Mouse (Mus musculus): ENCODE data around the gene Bod1l. TPM values are rescaled to one million over a fixed set of nuclear protein-coding genes. Genes with fewer than 3 reads are reported as not detected.

Bod1l gene
- polyA plus RNA-seq, 1 experiment: 16.0 TPM

DNA sequence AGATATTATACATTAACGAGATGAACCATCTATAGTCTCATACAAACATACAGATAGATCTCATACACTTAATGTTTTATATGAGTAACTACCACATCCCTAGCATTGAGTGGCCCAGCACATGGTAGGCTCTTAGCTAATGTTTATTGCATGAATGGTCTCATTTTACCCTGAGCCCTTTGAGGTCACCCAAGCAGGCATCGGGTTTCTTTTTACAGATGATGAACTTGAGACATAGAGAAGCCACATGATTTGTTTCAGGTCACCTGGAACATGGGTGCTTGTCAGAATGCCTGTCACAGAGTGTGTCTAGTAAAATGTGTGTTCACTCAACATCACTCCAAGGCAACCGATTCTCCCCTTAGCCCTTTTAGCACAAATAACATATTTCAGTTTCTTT, 68.8 kb downstream of the Bod1l start:
- Histone ChIP-seq H3K4me3 (ENCODE audit: insufficient read depth, low read length) (no peak overlapping the region), H3K27ac (ENCODE audit: insufficient read depth, low read length) (no peak overlapping the region), H3K4me1 (ENCODE audit: control insufficient read depth, insufficient read depth, low read length) (no peaks in the 10 kb centered on the region)
- no peak for TF ChIP-seq POLR2A (IDR thresholded peaks at IDR 0.05; ENCODE audit: extremely low read depth, insufficient read depth, low read length)
- no peak for TF ChIP-seq CTCF (IDR thresholded peaks at IDR 0.05; ENCODE audit: extremely low read depth, insufficient read depth, low read length)

DNA sequence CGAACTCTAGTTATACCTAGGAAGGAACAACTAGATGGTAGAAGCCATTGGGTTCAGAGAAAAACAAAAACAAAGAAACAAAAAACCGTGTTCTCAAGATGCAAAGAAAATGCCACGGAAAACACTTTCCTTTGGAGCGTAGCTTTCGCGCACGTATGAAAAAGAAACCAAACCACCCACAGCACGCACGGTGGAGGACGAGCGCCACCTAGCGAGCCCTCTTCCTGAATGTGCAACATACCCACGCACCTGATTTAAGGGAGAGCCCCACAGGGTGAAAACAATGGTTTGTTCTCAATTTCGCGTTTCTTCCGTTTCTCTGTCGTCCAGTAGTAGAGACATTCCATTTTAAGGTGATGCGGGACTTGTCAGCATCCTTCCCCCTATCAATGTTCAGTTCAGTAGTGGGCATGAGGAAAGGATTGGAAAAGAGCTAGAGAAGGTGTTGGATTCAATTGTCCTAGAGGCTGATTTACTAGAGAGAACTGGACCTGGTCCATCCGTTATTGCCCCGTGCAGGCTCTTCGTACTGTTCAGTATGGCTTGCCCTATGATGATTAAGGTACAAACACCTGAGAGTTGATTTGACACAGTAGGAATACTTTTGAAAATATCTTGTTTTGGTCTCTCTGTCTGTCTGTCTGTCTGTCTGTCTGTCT, 75.6 kb downstream of the Bod1l start:
- Histone ChIP-seq H3K27ac (ENCODE audit: insufficient read depth, low read length) (no peak overlapping the region), H3K4me1 (ENCODE audit: control insufficient read depth, insufficient read depth, low read length) (no peaks in the 10 kb centered on the region), H3K4me3 (ENCODE audit: insufficient read depth, low read length) (no peak overlapping the region)
- TF ChIP-seq CTCF (IDR thresholded peaks at IDR 0.05; ENCODE audit: extremely low read depth, insufficient read depth, low read length) (peak; percentile 95), POLR2A (IDR thresholded peaks at IDR 0.05; ENCODE audit: extremely low read depth, insufficient read depth, low read length) (no peak)

DNA sequence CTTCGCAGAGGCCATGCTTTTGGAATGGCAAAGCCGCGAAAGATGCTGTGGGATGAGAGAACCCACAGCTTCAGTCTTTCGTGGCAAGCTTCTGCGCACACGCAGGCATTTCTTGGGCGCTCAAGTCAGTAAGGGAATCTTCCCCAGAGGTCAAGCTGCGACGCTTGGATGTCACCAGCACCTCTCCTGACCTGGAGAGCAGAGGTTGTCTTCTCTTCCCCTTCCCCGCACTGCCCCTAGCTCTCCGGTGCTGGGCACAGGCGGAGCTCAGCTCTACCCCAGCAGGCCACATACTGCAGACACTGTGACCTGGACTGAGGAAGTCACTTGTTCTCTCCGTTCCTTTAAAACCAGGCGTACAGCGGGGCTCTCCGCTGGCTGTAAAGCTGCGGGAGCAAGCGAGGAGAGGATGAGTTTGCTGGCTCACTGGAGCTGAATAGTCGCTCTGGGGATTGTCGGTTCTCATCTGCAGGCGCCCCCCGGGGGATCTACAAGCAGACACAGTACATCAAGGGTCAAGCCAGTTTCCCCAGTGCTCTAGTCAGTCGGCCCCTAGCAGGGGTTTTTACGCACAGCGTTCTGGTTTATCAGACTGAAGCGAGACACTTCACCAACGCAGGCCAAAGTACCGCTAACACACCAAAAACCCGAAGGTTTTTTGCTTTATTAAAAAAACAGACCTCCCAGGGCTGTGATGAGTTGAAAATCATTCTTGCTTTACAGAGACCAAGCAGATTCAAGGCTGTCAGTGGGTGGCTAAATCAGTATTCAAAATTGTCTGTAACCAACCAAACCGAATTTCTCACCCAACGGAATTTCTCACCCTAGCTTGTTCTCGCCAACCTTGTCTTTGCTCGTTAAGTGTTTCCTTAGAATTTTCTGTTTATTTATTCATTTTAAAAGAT, 76.6 kb downstream of the Bod1l start:
- Histone ChIP-seq H3K4me3 (ENCODE audit: insufficient read depth, low read length) (no peak overlapping the region), H3K27ac (ENCODE audit: insufficient read depth, low read length) (no peak overlapping the region), H3K4me1 (ENCODE audit: control insufficient read depth, insufficient read depth, low read length) (no peaks in the 10 kb centered on the region)
- no peak for TF ChIP-seq POLR2A (IDR thresholded peaks at IDR 0.05; ENCODE audit: extremely low read depth, insufficient read depth, low read length)
- no peak for TF ChIP-seq CTCF (IDR thresholded peaks at IDR 0.05; ENCODE audit: extremely low read depth, insufficient read depth, low read length)

DNA sequence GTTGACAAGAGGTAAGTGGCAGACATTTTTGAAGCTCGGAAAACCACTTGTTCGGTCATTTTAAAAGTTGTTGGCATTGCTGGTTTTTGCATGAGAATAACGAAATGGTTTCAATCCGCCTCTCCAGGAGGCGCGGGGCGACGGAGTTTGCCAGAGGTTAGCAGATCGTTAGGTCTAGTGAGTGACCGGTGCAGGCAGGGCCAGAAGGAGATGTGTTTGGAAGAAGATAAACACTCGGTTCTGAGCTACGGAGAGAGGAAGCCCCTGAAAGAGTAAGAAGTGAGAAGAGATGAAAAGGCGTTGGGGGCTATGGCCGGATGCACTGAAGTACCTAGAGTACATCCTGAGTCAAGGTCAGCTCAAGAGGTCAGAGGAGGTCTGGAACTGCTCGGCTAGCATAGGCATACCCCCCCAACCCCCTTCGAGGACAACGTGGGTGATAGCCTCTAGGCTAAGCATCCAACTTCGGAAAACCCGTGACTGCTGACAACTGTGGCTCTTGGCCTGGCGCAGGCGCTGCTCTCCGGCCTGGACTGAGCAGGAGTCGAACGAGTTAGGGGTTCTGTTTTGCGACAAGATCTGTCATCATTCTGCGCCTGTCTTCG, 77.6 kb downstream of the Bod1l start:
- Histone ChIP-seq H3K27ac (ENCODE audit: insufficient read depth, low read length) (no peak overlapping the region), H3K4me1 (ENCODE audit: control insufficient read depth, insufficient read depth, low read length) (no peaks in the 10 kb centered on the region), H3K4me3 (ENCODE audit: insufficient read depth, low read length) (no peak overlapping the region)
- TF ChIP-seq POLR2A (IDR thresholded peaks at IDR 0.05; ENCODE audit: extremely low read depth, insufficient read depth, low read length): no peak
- no peak for TF ChIP-seq CTCF (IDR thresholded peaks at IDR 0.05; ENCODE audit: extremely low read depth, insufficient read depth, low read length)

DNA sequence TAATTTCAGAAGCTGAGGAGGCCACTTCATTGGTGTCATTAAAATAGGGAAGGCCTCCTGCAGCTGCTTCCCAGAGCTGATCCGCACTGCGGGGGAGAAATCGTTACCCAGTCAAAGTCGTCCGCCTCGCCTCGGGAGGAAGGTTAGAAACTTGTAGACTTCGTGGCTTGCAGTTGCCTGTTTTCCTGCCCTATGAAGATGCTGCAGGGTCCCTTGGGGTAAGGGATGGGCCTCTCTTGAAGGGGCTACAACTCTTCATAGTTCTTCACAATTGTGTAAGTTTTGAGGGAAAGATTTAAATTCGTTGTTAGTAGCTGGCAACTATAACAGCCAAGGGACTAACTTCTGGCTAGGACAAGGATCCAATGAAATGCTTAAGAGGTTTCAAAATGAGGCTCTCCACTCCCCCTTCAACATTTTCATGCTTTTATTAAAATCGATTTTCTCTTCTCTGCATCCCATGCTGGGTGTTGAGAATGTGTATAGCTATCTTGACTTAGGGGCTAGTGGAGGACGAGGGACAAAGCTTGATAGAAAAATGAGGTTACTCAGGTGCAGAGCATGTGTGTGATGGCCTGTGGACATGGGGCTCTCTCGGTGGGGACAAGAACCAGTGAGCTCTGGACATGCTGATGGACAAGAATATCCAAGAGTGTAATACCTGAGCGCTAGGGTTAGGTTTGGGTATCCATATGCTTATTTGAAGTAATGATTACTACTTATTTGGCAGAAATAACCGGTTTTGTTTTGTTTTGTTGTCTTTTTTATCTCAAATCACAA, 78.3 kb downstream of the Bod1l start:
- TF ChIP-seq CTCF (IDR thresholded peaks at IDR 0.05; ENCODE audit: extremely low read depth, insufficient read depth, low read length) (no peak), POLR2A (IDR thresholded peaks at IDR 0.05; ENCODE audit: extremely low read depth, insufficient read depth, low read length) (no peak)
- H3K4me3 ChIP-seq (ENCODE audit: insufficient read depth, low read length): no peak overlapping the region
- H3K27ac ChIP-seq (ENCODE audit: insufficient read depth, low read length): no peak overlapping the region
- H3K4me1 ChIP-seq (ENCODE audit: control insufficient read depth, insufficient read depth, low read length): no peaks in the 10 kb centered on the region

DNA sequence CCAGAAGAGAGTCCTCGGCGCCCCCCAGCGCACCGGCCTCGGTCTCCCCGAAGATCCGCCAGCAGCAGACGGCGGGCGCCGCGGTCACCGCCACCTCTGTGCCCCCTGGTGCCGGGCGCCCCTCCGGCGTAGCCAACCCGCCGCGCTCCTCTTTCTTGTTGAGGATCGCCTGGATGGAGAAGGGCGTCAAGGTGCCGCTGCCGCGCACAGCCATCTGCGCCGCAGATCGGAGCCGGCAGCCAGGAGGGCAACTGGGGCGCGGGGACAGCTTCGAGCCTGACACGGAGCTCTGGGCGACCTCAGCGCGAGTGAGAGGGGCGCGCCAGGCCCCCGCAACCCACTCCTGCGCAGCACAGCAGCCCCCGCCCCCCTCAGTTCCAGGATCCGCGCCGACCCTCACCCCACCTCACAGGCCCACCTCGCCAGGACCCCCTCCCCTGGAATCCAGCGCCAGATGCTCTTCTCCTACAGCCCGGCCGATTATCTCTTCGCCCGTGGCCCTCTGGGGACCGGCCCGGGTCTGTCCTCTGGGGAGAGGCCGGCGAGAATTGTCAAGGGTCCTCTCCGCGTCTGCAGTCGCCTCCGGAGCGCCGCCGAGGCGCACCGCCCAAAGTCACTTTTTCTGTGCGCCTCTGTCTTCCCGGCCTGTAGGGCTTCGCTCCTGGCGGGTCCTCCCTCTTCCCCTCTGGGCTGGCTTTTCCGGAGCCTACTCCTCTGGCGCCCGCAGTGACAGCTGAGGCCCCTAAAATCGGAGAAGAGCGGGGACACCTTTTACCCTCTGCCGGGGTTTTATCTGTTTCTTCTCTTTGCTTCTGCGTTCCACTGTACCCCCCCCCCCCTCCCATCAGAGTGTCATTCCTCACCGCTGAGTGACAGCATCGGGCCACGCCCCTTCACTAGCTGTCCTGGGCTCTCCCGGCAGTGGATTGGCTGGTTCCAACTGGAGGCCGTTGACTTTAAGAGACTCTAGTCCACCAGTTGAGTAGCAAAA, 80.1 kb downstream of the Bod1l start, which contains the start of gene Nkx3-2:
Gene Nkx3-2, minus strand, starts transcription at position 771 of the 991 bp plus-strand sequence.
- no peak for TF ChIP-seq CTCF (IDR thresholded peaks at IDR 0.05; ENCODE audit: extremely low read depth, insufficient read depth, low read length)
- no peak for TF ChIP-seq POLR2A (IDR thresholded peaks at IDR 0.05; ENCODE audit: extremely low read depth, insufficient read depth, low read length)
- no peaks in the 10 kb centered on the region for H3K4me1 ChIP-seq (ENCODE audit: control insufficient read depth, insufficient read depth, low read length)
- no peak within 1 kb of the TSS for H3K4me3 ChIP-seq (ENCODE audit: insufficient read depth, low read length)
- no peak within 1 kb of the TSS for H3K27ac ChIP-seq (ENCODE audit: insufficient read depth, low read length)

DNA sequence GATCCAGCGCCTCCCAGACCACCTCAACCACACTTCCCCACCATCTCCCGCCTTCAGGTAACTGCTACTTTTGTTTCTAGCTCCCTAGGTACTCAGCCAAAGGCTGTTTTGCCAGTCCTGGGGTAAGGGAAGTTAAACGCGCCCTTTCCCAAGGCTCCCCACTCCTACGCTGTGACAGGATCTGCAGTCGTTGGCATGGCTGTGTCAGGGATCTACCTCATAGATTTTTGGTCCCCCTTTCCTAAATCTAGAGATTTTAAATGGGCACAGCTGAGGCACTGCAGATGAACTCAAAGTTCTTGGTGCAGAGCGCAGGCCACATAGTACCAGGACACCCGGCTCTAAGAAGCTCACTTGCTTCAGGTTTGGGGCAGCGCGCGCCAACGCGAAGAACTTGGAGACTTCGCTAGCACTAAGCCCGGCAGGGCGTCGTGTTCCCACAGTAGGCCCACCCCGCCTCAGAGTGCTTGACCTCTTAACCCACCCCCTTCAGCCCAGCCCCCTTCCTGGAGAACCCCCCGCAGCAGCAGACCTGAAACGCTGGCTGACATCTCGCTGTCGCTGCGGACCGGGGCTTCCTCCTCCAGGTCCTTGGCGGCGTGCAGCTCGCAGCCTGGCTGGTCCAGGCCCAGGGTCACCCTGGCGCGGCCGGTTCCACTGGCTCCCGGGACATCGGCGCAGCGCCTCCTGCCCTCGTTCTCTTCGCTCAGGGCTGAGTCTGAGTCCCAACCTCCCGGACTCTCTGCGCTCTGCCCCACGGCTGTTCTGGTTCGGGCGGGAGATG, 81.0 kb downstream of the Bod1l start:
- no peak overlapping the region for H3K4me3 ChIP-seq (ENCODE audit: insufficient read depth, low read length)
- no peak for TF ChIP-seq POLR2A (IDR thresholded peaks at IDR 0.05; ENCODE audit: extremely low read depth, insufficient read depth, low read length)
- no peak for TF ChIP-seq CTCF (IDR thresholded peaks at IDR 0.05; ENCODE audit: extremely low read depth, insufficient read depth, low read length)

More for the DNA sequence above, 81.0 kb downstream of the Bod1l start:
- H3K27ac ChIP-seq (ENCODE audit: insufficient read depth, low read length): no peak overlapping the region
- H3K4me1 ChIP-seq (ENCODE audit: control insufficient read depth, insufficient read depth, low read length): no peaks in the 10 kb centered on the region
